Mouse (Mus musculus): ENCODE measurements at regions not wholly inside any gene's neighbourhood (a gene's known extent, or its start where the extent isn't known, plus 50 kb on each side); places are given as distances from the start of the nearest gene placed in this dataset.

- TF ChIP-seq CTCF (IDR thresholded peaks at IDR 0.05) (no peak), POLR2A (IDR thresholded peaks at IDR 0.05; ENCODE audit: insufficient read depth, low read depth, low read length) (no peak), EP300 (IDR thresholded peaks at IDR 0.05; ENCODE audit: insufficient read depth, low read depth, low read length) (no peak)
Observed at GRCm38 (mm10) chr1:40931374-40931773, 126.0 kb downstream of the Tmem182 start.

Data from heart, adult 2 months (tissue).